In the genomic region with DNA sequence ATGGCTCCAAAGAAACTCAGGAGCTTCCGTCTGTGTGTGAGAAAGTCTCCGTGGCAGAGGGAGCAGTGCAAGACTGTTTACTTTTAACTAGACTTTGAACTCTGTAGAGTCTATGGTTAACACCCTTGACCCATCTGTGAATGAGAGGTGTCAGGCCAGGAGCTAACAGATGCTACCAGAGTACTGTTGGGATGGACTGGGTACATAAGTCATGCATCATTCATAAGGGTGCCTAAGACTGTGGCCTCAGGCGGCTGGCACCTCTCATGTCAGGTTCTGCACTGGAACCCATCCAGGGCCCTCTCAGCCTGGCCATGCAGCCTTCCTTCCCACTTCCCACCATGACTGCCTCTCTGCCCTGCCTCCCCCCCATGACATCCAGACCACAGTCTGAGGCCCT, we compare ENCODE assay signal across 9 mouse cellular contexts.
DNase-seq lines count a peak whose midpoint lies in the region; ATAC-seq and TF ChIP-seq lines count a peak whose summit lies in the region.
"Had no signal": no experiment of that assay in that cellular context is flagged by ENCODE, and none has a peak within 500 bp of the region (broad histone marks: within the 10 kb centered on the region; RNA-seq: fewer than 3 reads in every experiment).

No protein-coding gene starts in this region.

- H3K4me1 ChIP-seq in lung, embryonic 14.5 days (ENCODE audit: insufficient read depth): peaks cover 46% of the 10 kb centered on the region
- H3K4me1 ChIP-seq in hindbrain, embryonic 16.5 days (ENCODE audit: control insufficient read depth, insufficient read depth, low read depth, low read length): peaks cover 37% of the 10 kb centered on the region
- peaks cover 51% of the 10 kb centered on the region for H3K4me1 ChIP-seq in stomach, embryonic 16.5 days (ENCODE audit: control insufficient read depth, insufficient read depth, low read length)
- peaks cover 4% of the 10 kb centered on the region; the same call in 1 of the 2 replicates for H3K4me1 ChIP-seq in liver, embryonic 12.5 days

- DNase-seq in lung, embryonic 14.5 days: no peak
- DNase-seq in lung, postnatal 4 days: no peak
- DNase-seq in left cerebral cortex, postnatal 14 days (ENCODE audit: low spot score in 2 of 2): no peak
- DNase-seq in frontal cortex, postnatal 25 days (ENCODE audit: low spot score in 2 of 2): no peak

- TF ChIP-seq CTCF in lung, embryonic 14.5 days (IDR thresholded peaks at IDR 0.05; ENCODE audit: low read depth): no peak

- intact Hi-C loops in left cerebral cortex, postnatal 14 days (cut with DNase I): no loop called here

- H3K9me3 ChIP-seq in lung, embryonic 14.5 days (ENCODE audit: low read depth, low read length): no peaks in the 10 kb centered on the region
- no peaks in the 10 kb centered on the region for H3K9me3 ChIP-seq in hindbrain, embryonic 16.5 days (ENCODE audit: control insufficient read depth, low read length)
- H3K9me3 ChIP-seq in stomach, embryonic 16.5 days (replicated peaks; ENCODE audit: control insufficient read depth, low read length): no peaks in the 10 kb centered on the region
- no peaks in the 10 kb centered on the region for H3K9me3 ChIP-seq in liver, embryonic 12.5 days (replicated peaks)
- H3K9me3 ChIP-seq: G1E had no signal

- no peaks in the 10 kb centered on the region for H3K27me3 ChIP-seq in lung, embryonic 14.5 days (ENCODE audit: insufficient read depth, low read length)
- H3K27me3 ChIP-seq in hindbrain, embryonic 16.5 days (replicated peaks; ENCODE audit: control insufficient read depth, insufficient read depth, low read length): no peaks in the 10 kb centered on the region
- H3K27me3 ChIP-seq in stomach, embryonic 16.5 days (ENCODE audit: control insufficient read depth, insufficient read depth, low read length): no peaks in the 10 kb centered on the region
- H3K27me3 ChIP-seq in liver, embryonic 12.5 days (replicated peaks): no peaks in the 10 kb centered on the region

- no peak overlapping the region for H3K4me3 ChIP-seq in lung, embryonic 14.5 days (ENCODE audit: low read depth, low read length)
- H3K4me3 ChIP-seq in hindbrain, embryonic 16.5 days (ENCODE audit: low read length): no peak overlapping the region
- H3K4me3 ChIP-seq in stomach, embryonic 16.5 days (replicated peaks; ENCODE audit: low read length): no peak overlapping the region
- no peak overlapping the region for H3K4me3 ChIP-seq in liver, embryonic 12.5 days

- ATAC-seq in lung, embryonic 14.5 days (ENCODE audit: insufficient read depth): no peak
- peak; percentile 14; the same call in 1 of the 2 replicates for ATAC-seq in hindbrain, embryonic 16.5 days
- ATAC-seq in megakaryocyte, adult 5-6 weeks (ENCODE audit: poor library complexity, severe bottlenecking): peak; percentile 43; the same call in 1 of the 2 replicates
- ATAC-seq in stomach, embryonic 16.5 days (ENCODE audit: insufficient read depth, low FRiP score): no peak
- no peak for ATAC-seq in liver, embryonic 12.5 days

- H3K27ac ChIP-seq in lung, embryonic 14.5 days (ENCODE audit: low read depth): peak overlapping the region; percentile 74; the same call in 1 of the 2 replicates
- peak overlapping the region; percentile 64 for H3K27ac ChIP-seq in hindbrain, embryonic 16.5 days (ENCODE audit: low read depth, low read length)
- H3K27ac ChIP-seq in stomach, embryonic 16.5 days (ENCODE audit: low read length): peak overlapping the region; percentile 84; the same call in 1 of the 2 replicates
- H3K27ac ChIP-seq in liver, embryonic 12.5 days: no peak overlapping the region

- no peak overlapping the region for H3K9ac ChIP-seq in lung, embryonic 14.5 days
- H3K9ac ChIP-seq in hindbrain, embryonic 16.5 days (ENCODE audit: low read depth, low read length): no peak overlapping the region
- H3K9ac ChIP-seq in stomach, embryonic 16.5 days (ENCODE audit: low read length): 0 out of 2 replicates have a peak overlapping the region, but pooled peaks have one; percentile 9
- no peak overlapping the region for H3K9ac ChIP-seq in liver, embryonic 12.5 days

- H3K4me2 ChIP-seq in lung, embryonic 14.5 days: no peak overlapping the region
- H3K4me2 ChIP-seq in hindbrain, embryonic 16.5 days (ENCODE audit: low read length): no peak overlapping the region
- H3K4me2 ChIP-seq in stomach, embryonic 16.5 days (ENCODE audit: low read depth, low read length): no peak overlapping the region
- no peak overlapping the region for H3K4me2 ChIP-seq in liver, embryonic 12.5 days

- WGBS in lung, embryonic 14.5 days: 40% methylated on average over 3 of the region's 3 CpGs
- 52% methylated on average over 3 of the region's 3 CpGs for WGBS in hindbrain, embryonic 16.5 days
- WGBS in stomach, embryonic 16.5 days: 63% methylated on average over 3 of the region's 3 CpGs
- WGBS in liver, embryonic 12.5 days (ENCODE audit: insufficient replicate concordance): 75% methylated on average over 3 of the region's 3 CpGs

- peaks cover 11% of the 10 kb centered on the region; the same call in 1 of the 2 replicates for H3K36me3 ChIP-seq in lung, embryonic 14.5 days (ENCODE audit: insufficient read depth)
- H3K36me3 ChIP-seq in hindbrain, embryonic 16.5 days (ENCODE audit: control insufficient read depth, insufficient read depth, low read length): no peaks in the 10 kb centered on the region
- no peaks in the 10 kb centered on the region for H3K36me3 ChIP-seq in stomach, embryonic 16.5 days (ENCODE audit: control insufficient read depth, insufficient read depth, low read length)
- peaks cover 27% of the 10 kb centered on the region for H3K36me3 ChIP-seq in liver, embryonic 12.5 days

Comparison
In these comparisons a context has a peak if more than half of its experiments do, and no peak if none do; other contexts are left out.
1. ATAC-seq: peak in hindbrain, embryonic 16.5 days (single experiment) and megakaryocyte, adult 5-6 weeks (single experiment); none in lung, embryonic 14.5 days (single experiment), stomach, embryonic 16.5 days (single experiment) and liver, embryonic 12.5 days (single experiment).